Mouse (Mus musculus) liver, postnatal 0 days (tissue): ENCODE measurements at regions not wholly inside any gene's neighbourhood (a gene's known extent, or its start where the extent isn't known, plus 50 kb on each side); places are given as distances from the start of the nearest gene placed in this dataset.

ENCODE experiments used
- CTCF ChIP-seq: sonication (generic); IDR thresholded peaks from 2 replicates; pipeline ENCODE4 v1.5.1; 2016; ENCODE audit warnings: antibody characterized with exemption, low read depth
- EP300 ChIP-seq: IDR thresholded peaks from 2 replicates; pipeline ENCODE4 v1.6.1; 2016; ENCODE audit warnings: antibody characterized with exemption, low read depth, mild to moderate bottlenecking

- TF ChIP-seq CTCF, result no peak
- TF ChIP-seq EP300, result no peak
These were observed 168.8 kb downstream of the Diras2 start for GRCm38 (mm10) chr13:52362266-52362665.
